Mouse (Mus musculus) B cell, adult (primary cell): ENCODE results near the gene Fam83f. TPM values are rescaled to one million over a fixed set of nuclear protein-coding genes. Genes with fewer than 3 reads are reported as not detected.

Experiments used
- total RNA-seq: library from RNA; stranded (reverse); gene quantifications from 4 replicates; pipeline ENCODE4 v1.2.4, GENCODE M21; 2023; ENCODE audit not compliant: inconsistent age

Gene Fam83f
- 0.16 to 0.77 TPM (median 0.63 TPM) in 4 replicates for total RNA-seq

GRCm38 (mm10) chr15:80671295-80672252 is at the start of gene Fam83f:
Gene Fam83f (plus strand): TSS chr15:80671847.

DNA sequence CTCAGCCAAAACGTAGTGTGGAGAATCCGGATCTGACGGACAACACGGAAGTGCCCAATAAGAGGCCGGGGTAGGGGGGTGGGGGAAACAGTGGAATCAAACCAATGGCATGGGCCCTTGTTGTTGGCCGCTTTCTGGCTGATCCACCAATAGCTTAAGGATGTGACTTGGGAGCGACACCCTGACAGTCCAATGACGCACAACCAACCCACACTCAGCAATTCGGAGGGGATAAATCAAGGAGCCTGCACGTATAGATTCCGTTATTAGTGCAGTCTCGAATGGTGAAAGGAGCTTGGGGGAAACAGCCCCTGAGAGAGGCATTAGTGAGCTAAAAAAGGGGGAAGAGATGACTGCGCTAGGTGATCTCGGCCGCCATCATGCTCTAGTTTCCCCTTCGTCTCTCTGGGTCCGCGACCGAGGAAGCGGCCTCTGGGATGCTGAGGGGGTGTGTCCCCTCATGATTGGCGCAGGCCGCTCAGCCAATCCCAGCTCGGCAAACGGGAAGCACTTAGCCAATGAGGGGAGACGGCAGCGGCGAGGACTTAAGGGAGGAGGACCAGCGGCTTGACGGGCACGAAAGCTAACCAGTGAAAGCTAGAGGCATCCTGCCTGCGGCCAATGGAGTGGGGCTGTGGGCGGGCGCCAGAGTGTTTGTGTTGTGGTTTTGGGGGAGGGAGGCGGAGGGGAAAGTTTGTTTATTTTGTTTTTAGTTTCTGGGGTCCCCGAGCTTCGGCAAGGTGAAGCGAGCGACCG is 39.1 kb downstream of the Fam83f start, which contains the start of gene Tnrc6b:
Gene Tnrc6b, plus strand, starts transcription at position 706 of the 756 bp plus-strand sequence.

Other genes with a start within 250 kb of the Fam83f start
- gene Enthd1, start 106.7 kb upstream of the Fam83f start, total RNA-seq: 0.35 to 0.51 TPM (median 0.42 TPM) in 3 of 4 replicates, not detected in the other
- 143 to 167 TPM (median 155 TPM) in 4 replicates for gene Grap2, start 99.3 kb upstream of the Fam83f start, total RNA-seq
- gene Tnrc6b, start 39.5 kb downstream of the Fam83f start, total RNA-seq: 166 to 200 TPM (median 197 TPM) in 4 replicates